Mouse (Mus musculus) lung, embryonic 14.5 days (tissue): ENCODE results near the gene Ppt2. TPM values are rescaled to one million over a fixed set of nuclear protein-coding genes. Genes with fewer than 3 reads are reported as not detected.

Source experiments
- ATAC-seq: fragments of 200-750 bp; cut with Nextera tagmentation; 2 replicates; pipeline ENCODE4 v1.8.0; 2017; ENCODE audit warnings: mild to moderate bottlenecking, moderate TSS enrichment, moderate library complexity; ENCODE audit not compliant: insufficient read depth
- DNase-seq: peaks from one replicate; pipeline ENCODE4 v3.0.0-alpha.2; 2015
- H3K27ac ChIP-seq: fragments of 300-500 bp; sonication (generic); 2 replicates; pipeline ENCODE4 v1.5.1; 2014; ENCODE audit warnings: low read depth, mild to moderate bottlenecking, moderate library complexity
- H3K27me3 ChIP-seq: fragments of 300-500 bp; sonication (generic); 2 replicates; pipeline ENCODE4 v1.6.1; 2014; ENCODE audit warnings: low read length, control low read depth; ENCODE audit not compliant: insufficient read depth
- H3K36me3 ChIP-seq: fragments of 300-500 bp; sonication (generic); 2 replicates; pipeline ENCODE4 v1.6.1; 2014; ENCODE audit warnings: control low read depth; ENCODE audit not compliant: insufficient read depth
- H3K4me1 ChIP-seq: fragments of 300-500 bp; sonication (generic); 2 replicates; pipeline ENCODE4 v1.6.1; 2014; ENCODE audit warnings: antibody characterized with exemption, control low read depth; ENCODE audit not compliant: insufficient read depth
- H3K4me2 ChIP-seq: fragments of 300-500 bp; sonication (generic); 2 replicates; pipeline ENCODE4 v1.6.1; 2014; ENCODE audit warnings: mild to moderate bottlenecking
- H3K4me3 ChIP-seq: fragments of 300-500 bp; sonication (generic); 2 replicates; pipeline ENCODE4 v1.5.1; 2014; ENCODE audit warnings: low read depth, low read length
- H3K9ac ChIP-seq: fragments of 300-500 bp; sonication (generic); 2 replicates; pipeline ENCODE4 v1.6.1; 2014
- H3K9me3 ChIP-seq: fragments of 300-500 bp; sonication (generic); 2 replicates; pipeline ENCODE4 v1.6.1; 2016; ENCODE audit warnings: low read depth, low read length, control low read depth
- CTCF ChIP-seq: IDR thresholded peaks from 2 replicates; pipeline ENCODE4 v1.5.1; 2016; ENCODE audit warnings: antibody characterized with exemption, low read depth
- WGBS: fragments of 180-500 bp; shearing (Covaris S2); extraction: QIAGEN DNeasy Blood & Tissue Kit; methylation state at CpG from one replicate; pipeline ENCODE4 v1.1.7; 2014; 5-methylcytosine and 5-hydroxymethylcytosine counted together
- polyA plus RNA-seq: library from polyadenylated mRNA; unstranded; fragments of >200 nt; fragmentation: Nextera tagmentation; extraction: Ambion mirVana; gene quantifications from 2 replicates; pipeline ENCODE4 v1.2.1, GENCODE M21; 2014

Ppt2 gene
- polyA plus RNA-seq, 1 experiment from 2014 or later, result 24.5 TPM

DNA sequence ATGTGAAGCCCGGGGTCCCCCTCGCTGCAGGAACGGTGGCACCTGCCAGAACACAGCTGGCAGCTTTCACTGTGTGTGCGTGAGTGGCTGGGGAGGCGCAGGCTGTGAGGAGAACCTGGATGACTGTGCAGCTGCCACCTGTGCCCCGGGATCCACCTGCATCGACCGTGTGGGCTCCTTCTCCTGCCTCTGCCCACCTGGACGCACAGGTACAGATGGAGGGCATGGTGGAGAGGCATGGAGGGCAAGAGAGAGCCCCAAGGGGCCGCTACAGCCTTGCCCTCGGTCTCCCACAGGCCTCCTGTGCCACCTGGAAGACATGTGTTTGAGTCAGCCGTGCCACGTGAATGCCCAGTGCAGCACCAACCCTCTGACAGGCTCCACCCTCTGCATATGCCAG, 59.9 kb downstream of the Ppt2 start:
- H3K9ac ChIP-seq, result no peak overlapping the region
- no peak overlapping the region for H3K4me2 ChIP-seq
- H3K4me1 ChIP-seq, result 0 out of 2 replicates have a peak, but pooled peaks cover 6% of the 10 kb centered on the region
- H3K36me3 ChIP-seq, result no peaks in the 10 kb centered on the region
- no peak for TF ChIP-seq CTCF
- H3K4me3 ChIP-seq, result no peak overlapping the region
- WGBS, result 67% methylated on average over 13 of the region's 13 CpGs
- DNase-seq (no peak), ATAC-seq (no peak)
- H3K27me3 ChIP-seq, result no peaks in the 10 kb centered on the region
- H3K27ac ChIP-seq, result no peak overlapping the region
- no peaks in the 10 kb centered on the region for H3K9me3 ChIP-seq

DNA sequence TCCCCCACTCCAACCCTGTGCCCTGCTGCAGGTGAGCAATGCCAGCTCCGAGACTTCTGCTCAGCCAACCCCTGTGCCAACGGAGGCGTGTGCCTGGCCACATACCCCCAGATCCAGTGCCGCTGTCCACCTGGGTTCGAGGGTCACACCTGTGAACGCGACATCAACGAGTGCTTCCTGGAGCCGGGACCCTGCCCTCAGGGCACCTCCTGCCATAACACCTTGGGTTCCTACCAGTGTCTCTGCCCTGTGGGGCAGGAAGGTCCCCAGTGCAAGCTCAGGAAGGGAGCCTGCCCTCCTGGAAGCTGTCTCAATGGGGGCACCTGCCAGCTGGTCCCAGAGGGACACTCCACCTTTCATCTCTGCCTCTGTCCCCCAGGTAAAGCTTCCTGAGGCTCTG, 61.0 kb downstream of the Ppt2 start:
- TF ChIP-seq CTCF, result no peak
- ATAC-seq (no peak), DNase-seq (no peak)

More for the DNA sequence above, 61.0 kb downstream of the Ppt2 start:
- Histone ChIP-seq H3K4me3 (no peak overlapping the region), H3K9me3 (no peaks in the 10 kb centered on the region), H3K4me1 (0 out of 2 replicates have a peak, but pooled peaks cover 6% of the 10 kb centered on the region), H3K36me3 (no peaks in the 10 kb centered on the region), H3K27me3 (no peaks in the 10 kb centered on the region), H3K27ac (no peak overlapping the region), H3K4me2 (no peak overlapping the region), H3K9ac (no peak overlapping the region)
- 51% methylated on average over 9 of the region's 9 CpGs for WGBS

Other genes with a start within 250 kb of the Ppt2 start
- 0.54 TPM in 1 of 2 replicates, not detected in the other for gene BC051142, start 229.7 kb downstream of the Ppt2 start, polyA plus RNA-seq
- not detected in 2 replicates for gene Btnl4, start 151.2 kb downstream of the Ppt2 start, polyA plus RNA-seq
- gene Btnl6, start 111.2 kb downstream of the Ppt2 start, polyA plus RNA-seq, result not detected in 2 replicates
- gene Notch4, start 64.2 kb downstream of the Ppt2 start, polyA plus RNA-seq, result 8.5 and 9.0 TPM in 2 replicates
- gene Gpsm3, start 38.7 kb downstream of the Ppt2 start, polyA plus RNA-seq, result 13.6 and 14.5 TPM in 2 replicates
- gene Pbx2, start 37.2 kb downstream of the Ppt2 start, polyA plus RNA-seq, result 10.1 and 10.4 TPM in 2 replicates
- 64.7 and 74.6 TPM in 2 replicates for gene Ager, start 30.6 kb downstream of the Ppt2 start, polyA plus RNA-seq
- 78.7 and 84.9 TPM in 2 replicates for gene Rnf5, start 24.8 kb downstream of the Ppt2 start, polyA plus RNA-seq
- gene Agpat1, start 24.2 kb downstream of the Ppt2 start, polyA plus RNA-seq, result 52.5 and 54.1 TPM in 2 replicates
- gene Egfl8, start 12.5 kb downstream of the Ppt2 start, polyA plus RNA-seq, result 1.5 and 2.1 TPM in 2 replicates
- 0.14 TPM in 1 of 2 replicates, not detected in the other for gene Prrt1, start 1.0 kb upstream of the Ppt2 start, polyA plus RNA-seq
- gene Fkbpl, start 16.3 kb upstream of the Ppt2 start, polyA plus RNA-seq, result 9.7 and 11.1 TPM in 2 replicates
- gene Atf6b, start 18.6 kb upstream of the Ppt2 start, polyA plus RNA-seq, result 66.5 and 74.8 TPM in 2 replicates
- 0.38 and 0.45 TPM in 2 replicates for gene Tnxb, start 42.0 kb upstream of the Ppt2 start, polyA plus RNA-seq
- gene C4b, start 115.4 kb upstream of the Ppt2 start, polyA plus RNA-seq, result not detected in 2 replicates
- gene Cyp21a1, start 176.1 kb upstream of the Ppt2 start, polyA plus RNA-seq, result not detected in 2 replicates
- gene Stk19, start 208.4 kb upstream of the Ppt2 start, polyA plus RNA-seq, result 22.2 and 25.0 TPM in 2 replicates
- gene Dxo, start 208.5 kb upstream of the Ppt2 start, polyA plus RNA-seq, result 56.0 and 71.5 TPM in 2 replicates
- 44.6 and 50.3 TPM in 2 replicates for gene Skiv2l, start 221.7 kb upstream of the Ppt2 start, polyA plus RNA-seq
- 110 and 115 TPM in 2 replicates for gene Nelfe, start 221.9 kb upstream of the Ppt2 start, polyA plus RNA-seq
- gene Cfb, start 234.0 kb upstream of the Ppt2 start, polyA plus RNA-seq, result 1.8 and 2.5 TPM in 2 replicates